Mouse (Mus musculus): ENCODE data around the gene Eif4ebp2. TPM values are rescaled to one million over a fixed set of nuclear protein-coding genes. Genes with fewer than 3 reads are reported as not detected.
A peak's percentile ranks its signal among the peaks of the same experiment; 100 is the strongest.

The Eif4ebp2 gene
- total RNA-seq, 2 experiments from 2014 or later = 75.1 to 75.5 TPM

- intact Hi-C loops (cut with DNase I) = no loop called here
- DNase-seq = no peak
Measured at GRCm38 (mm10) chr10:61424500-61424899, 28.0 kb downstream of the Eif4ebp2 start.

- intact Hi-C loops (cut with DNase I) = no loop called here
- peak in 1 of 2 experiments; percentile 48 for DNase-seq
Measured at GRCm38 (mm10) chr10:61423289-61423688, 29.2 kb downstream of the Eif4ebp2 start.

GRCm38 (mm10) chr10:61422861-61423260 is 29.6 kb downstream of the Eif4ebp2 start:
- no peak for DNase-seq
- intact Hi-C loops (cut with DNase I) = no loop called here

GRCm38 (mm10) chr10:61420011-61420410 is 32.5 kb downstream of the Eif4ebp2 start:
- DNase-seq = no peak
- intact Hi-C loops (cut with DNase I) = no loop called here

DNA sequence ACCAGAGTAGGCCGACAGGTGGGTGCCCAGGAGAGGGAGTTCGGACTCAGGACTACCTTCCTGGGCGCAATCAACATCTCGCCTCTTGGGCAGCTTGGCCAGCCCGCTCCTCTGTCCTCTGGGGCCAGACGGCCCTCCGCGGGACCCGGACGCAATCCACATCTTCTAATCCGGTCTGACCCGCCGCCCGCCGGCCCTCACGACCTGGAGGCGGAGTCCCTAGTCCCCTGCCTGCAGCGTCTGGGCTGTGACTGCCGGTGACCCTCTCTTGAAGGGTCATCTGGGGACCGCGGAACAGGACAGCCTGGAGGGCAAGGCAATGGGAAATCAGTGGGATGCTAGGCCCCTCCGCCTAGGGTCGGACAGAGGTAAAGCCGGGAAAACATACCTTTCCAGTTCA is 33.3 kb downstream of the Eif4ebp2 start:
- intact Hi-C loops (cut with DNase I) = no loop called here
- no peak for DNase-seq

DNA sequence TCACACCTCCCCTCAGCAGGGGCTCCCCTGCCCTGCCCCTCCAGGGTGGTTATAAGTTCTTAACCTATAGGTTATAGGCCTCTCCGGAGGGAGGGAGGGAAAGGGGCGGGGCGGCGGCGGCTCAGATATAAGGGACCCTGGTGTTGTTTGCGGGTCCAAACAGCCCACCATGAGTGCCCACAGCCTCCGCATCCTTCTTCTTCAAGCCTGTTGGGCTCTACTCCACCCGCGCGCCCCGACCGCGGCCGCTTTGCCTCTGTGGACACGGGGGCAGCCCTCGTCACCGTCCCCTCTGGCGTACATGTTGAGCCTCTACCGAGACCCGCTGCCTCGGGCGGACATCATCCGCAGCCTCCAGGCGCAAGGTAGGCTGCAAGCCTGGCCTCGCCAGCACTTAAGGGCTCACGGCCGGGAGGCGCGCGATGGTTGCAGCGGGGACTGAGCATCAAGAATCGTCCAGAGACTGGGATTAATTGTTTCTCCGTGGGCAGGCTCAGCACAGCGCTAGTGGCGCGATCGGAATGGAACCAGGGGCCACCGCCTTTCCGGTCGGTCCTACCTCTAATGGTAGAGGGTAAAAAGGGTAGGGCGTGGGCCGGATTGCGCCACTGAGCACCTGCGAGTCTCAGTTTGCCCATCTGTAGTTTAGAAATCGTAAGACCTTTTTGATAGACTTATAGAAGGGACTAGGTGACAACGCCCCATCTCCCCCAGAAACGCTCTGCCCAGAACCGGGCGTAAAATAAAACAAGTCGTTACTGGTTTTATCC is 34.1 kb downstream of the Eif4ebp2 start:
- intact Hi-C loops (cut with DNase I) = no loop called here
- no peak for DNase-seq

DNA sequence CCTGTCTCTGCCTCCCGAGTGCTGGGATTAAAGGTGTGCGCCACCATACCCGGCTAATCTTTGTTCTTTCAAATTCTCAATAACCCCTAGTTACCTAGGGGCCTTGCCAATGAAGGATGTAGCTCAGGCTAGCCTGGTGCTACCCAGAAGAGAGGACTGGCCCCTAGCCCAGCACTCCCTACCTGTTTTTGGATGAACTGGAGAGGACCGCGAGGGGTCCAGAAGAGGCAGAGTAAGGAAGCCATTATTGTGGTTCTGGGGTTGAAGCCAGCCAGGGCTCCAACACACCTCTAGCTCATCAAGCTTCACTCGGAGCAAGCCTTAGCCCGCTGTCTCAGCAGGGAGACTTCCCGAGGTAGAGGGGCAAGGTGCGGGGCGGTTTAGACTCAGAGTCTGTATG is 34.8 kb downstream of the Eif4ebp2 start, which contains the start of gene Nodal:
Gene Nodal, plus strand, starts transcription at position 301 of the 400 bp plus-strand sequence.
- intact Hi-C loops (cut with DNase I) = no loop called here
- no peak for DNase-seq

GRCm38 (mm10) chr10:61417046-61417445 is 35.4 kb downstream of the Eif4ebp2 start:
- intact Hi-C loops (cut with DNase I) = no loop called here
- no peak for DNase-seq

GRCm38 (mm10) chr10:61416561-61416960 is 35.9 kb downstream of the Eif4ebp2 start:
- intact Hi-C loops (cut with DNase I) = no loop called here
- DNase-seq = no peak

- intact Hi-C loops (cut with DNase I) = no loop called here
- DNase-seq = no peak
Measured at GRCm38 (mm10) chr10:61415890-61416289, 36.6 kb downstream of the Eif4ebp2 start.

- intact Hi-C loops (cut with DNase I) = no loop called here
Measured at GRCm38 (mm10) chr10:61415240-61415639, 37.2 kb downstream of the Eif4ebp2 start.

DNA sequence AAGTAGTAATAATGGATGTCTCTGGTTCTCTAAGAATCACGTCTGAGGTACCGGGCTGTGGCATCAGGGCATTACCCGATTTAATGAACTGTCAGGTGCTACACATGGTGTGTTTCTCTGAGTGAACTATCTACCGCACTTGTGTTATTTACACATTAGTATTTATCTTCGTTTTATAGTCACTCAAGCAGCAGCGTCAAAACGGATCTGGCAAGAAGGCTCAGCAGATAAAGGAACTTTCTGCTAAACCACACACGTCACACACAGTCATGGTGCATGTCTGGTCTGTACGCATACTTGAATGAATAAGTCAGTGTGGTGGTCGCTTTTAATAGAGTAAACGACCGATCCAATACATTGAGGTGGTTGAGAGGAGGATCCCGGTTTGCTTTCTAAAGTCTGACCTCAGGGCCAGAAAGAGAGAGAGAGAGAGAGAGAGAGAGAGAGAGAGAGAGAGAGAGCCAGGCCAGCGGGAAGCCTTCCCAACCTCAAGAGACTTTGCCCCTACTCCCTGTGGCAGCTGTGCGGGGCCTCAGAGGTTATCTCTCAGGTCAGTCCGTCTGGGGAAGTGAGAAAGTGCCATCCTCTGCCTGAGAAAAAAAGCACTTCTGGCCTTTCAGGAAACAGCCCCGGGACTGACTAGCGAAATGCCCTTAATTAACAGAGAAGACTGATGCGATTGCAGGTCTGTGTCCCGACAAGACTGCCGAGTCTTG is 39.4 kb downstream of the Eif4ebp2 start:
- intact Hi-C loops (cut with DNase I) = no loop called here
- DNase-seq = no peak

More at GRCm38 (mm10) chr10:61415240-61415639, 37.2 kb downstream of the Eif4ebp2 start:
- DNase-seq = no peak

DNA sequence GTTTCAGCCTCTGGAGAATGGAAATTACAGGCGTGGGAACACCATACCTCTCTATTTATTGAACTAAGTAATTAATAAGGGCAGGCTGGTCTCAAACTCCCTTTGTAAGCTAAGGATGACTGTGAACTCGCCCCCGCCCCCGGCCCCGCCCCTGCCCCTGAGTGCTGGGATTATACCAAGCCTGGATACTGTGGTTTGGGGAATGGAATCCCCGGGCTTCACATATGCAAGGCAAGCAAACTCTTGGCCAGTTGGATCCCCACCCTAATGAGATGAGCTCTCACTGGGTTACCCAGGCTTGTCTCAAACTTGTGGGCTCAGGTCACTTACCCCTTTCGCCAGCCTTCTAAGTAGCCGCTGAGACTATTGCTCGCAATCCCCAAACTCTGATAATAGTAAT is 42.3 kb downstream of the Eif4ebp2 start:
- intact Hi-C loops (cut with DNase I) = no loop called here
- no peak for DNase-seq

GRCm38 (mm10) chr10:61409776-61410175 is 42.7 kb downstream of the Eif4ebp2 start:
- intact Hi-C loops (cut with DNase I) = no loop called here
- DNase-seq = no peak

GRCm38 (mm10) chr10:61405958-61406357 is 46.5 kb downstream of the Eif4ebp2 start:
- intact Hi-C loops (cut with DNase I) = no loop called here
- DNase-seq = no peak

- intact Hi-C loops (cut with DNase I) = loop anchor here (5.0 kb wide), 1 partner anchor 206 kb away; no protein-coding TSS in a partner anchor
- DNase-seq = no peak
Measured at GRCm38 (mm10) chr10:61402911-61403310, 49.5 kb downstream of the Eif4ebp2 start.

- DNase-seq = no peak
- intact Hi-C loops (cut with DNase I) = loop anchor here (5.0 kb wide), 1 partner anchor 205 kb away; no protein-coding TSS in a partner anchor
Measured at GRCm38 (mm10) chr10:61402480-61402879, 50.0 kb downstream of the Eif4ebp2 start.

DNA sequence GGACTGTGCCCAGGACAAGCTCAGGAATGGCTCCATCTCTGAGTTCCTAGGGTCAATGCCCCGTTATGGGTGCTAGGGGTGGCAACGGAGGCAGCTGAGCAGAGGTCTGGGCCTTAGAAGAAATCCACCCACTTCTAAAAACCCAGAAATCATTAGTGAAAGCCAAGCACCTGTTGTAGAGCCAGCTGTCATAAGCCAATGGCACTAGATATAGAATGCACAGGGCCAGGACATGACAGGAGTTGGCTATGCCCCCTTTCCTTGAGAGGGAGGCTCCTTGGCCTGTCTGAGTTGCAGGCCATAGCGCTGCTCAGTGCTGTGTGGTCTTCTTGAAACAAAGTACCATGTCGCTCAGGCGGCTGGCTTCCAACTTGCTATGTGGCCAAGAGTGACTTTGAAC is 52.1 kb downstream of the Eif4ebp2 start:
- intact Hi-C loops (cut with DNase I) = loop anchor here (5.0 kb wide), 1 partner anchor 203 kb away; no protein-coding TSS in a partner anchor

GRCm38 (mm10) chr10:61399156-61399734 is 53.2 kb downstream of the Eif4ebp2 start:
- intact Hi-C loops (cut with DNase I) = loop anchor here (1.0 kb wide), 1 partner anchor 58 kb away; no protein-coding TSS in a partner anchor
- peak; percentile 78 to 85 for DNase-seq

More for the DNA sequence above, 52.1 kb downstream of the Eif4ebp2 start:
- DNase-seq = no peak

DNA sequence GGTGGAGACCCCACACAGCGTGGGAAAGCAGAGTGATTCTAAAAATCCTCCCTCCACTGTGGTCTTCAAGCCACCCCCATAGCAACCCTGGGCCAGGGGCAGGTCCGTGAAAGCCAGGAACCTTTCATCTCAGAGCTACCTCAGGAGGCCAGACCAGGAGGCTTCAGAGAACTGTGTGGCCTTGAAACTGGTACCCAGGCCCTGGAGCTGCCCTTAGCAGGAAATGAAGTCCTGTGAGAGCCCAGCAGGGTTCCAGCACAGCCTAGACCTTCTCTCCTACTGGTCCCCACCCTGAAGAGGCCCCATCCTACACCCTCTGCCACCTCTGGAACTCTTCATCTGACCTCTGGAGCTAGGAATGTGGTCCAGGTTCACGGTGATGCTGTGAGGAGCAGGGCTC is 54.3 kb downstream of the Eif4ebp2 start:
- intact Hi-C loops (cut with DNase I) = no loop called here

More for the DNA sequence above, 54.3 kb downstream of the Eif4ebp2 start:
- DNase-seq = no peak
